Mouse (Mus musculus) spleen, adult 10 weeks (tissue): ENCODE results near the gene AC170998.1. TPM values are rescaled to one million over a fixed set of nuclear protein-coding genes. Genes with fewer than 3 reads are reported as not detected.

Experiments used
- polyA plus RNA-seq: library from polyadenylated mRNA; stranded (reverse); fragments of 350-450 nt; fragmentation: Illumina TruSeq; extraction: RNeasy Lipid Tissue Mini Kit (QIAGEN cat#74804); gene quantifications from one replicate; pipeline ENCODE4 v1.2.3, GENCODE M21; 2015; ENCODE audit warnings: low replicate concordance; ENCODE audit not compliant: insufficient read depth

The AC170998.1 gene
- polyA plus RNA-seq = 3.3 TPM

DNA sequence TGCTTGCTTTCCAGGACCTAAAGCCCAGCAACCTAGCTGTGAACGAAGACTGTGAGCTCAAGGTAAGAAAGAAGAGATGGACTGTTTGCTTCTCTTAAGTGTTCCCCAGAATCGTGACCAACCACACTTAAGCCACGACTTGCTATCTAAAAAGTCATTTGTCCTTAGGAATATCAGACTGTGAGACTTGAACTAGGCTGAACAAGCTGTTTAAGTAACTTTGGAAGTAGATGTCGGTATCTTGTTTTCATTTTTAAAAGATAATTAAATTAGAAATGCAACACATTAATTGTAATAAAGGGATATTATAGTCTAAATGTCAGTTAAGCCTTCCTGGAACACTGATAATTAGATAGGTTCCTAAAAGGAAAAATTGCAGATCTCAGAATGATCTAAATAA, at the start of gene AC170998.1:
TSS of gene AC170998.1 (plus strand) at position 301 of the 400 bp plus-strand sequence.

GRCm38 (mm10) chr17:28689586-28690283, 36.1 kb upstream of the AC170998.1 start, which contains the start of gene Slc26a8:
TSS of gene Slc26a8 (minus strand) at chr17:28690233.

DNA sequence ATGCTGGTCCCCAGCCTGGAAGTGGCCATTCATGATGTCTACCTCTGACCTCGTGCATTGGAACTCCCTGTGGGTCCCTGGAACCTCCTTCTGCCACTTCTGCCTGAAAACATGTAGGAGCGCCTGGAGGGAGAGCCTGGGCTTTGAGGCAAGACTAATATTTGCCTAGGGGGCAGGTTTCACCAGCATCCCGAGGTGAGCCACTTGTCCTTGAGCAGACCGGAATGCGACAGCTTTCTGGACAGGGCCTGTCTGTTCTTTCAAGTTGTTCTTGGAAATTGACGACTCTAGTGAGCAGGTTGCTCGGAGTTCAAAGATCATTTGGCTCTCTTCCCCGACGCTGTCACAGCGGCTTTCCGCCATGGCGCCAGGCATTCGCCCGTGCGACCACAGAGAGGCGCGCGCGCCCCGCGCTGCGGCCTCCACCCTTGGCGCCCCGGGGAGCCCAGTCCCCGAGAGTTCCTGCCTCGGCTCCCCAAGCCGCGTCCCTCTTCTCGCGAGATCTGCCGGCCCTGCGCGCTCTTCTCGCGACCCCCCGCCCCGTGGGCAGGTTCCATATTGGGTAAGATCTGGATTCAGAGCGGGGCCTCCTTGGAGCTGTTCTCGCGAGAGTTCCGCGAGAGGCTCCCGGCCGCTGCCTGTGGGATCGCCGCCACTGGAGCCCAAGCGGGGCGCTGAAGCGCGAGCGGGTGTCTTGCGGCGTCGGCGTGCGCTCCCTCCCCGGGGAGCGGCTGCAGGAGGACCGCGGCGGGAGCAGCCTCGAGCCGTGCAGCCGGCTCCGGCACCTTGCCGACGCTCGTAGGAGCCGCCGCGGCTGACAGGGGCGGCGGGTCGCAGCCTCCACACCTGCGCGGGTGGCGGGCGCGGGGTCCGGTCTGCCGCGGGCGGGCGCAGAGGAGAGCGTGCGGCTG, 34.9 kb upstream of the AC170998.1 start, which contains the start of gene Mapk14:
TSS of gene Mapk14 (plus strand) at position 554 of the 911 bp plus-strand sequence.

GRCm38 (mm10) chr17:28769121-28769874, 43.4 kb downstream of the AC170998.1 start, which contains the start of gene Mapk13:
TSS of gene Mapk13 (plus strand) at chr17:28769297.

Other genes starting within 250 kb of the AC170998.1 start
- gene Fkbp5, start 208.6 kb upstream of the AC170998.1 start, polyA plus RNA-seq = 51.8 TPM
- 0.37 TPM for gene Armc12, start 195.3 kb upstream of the AC170998.1 start, polyA plus RNA-seq
- not detected for gene Clpsl2, start 176.7 kb upstream of the AC170998.1 start, polyA plus RNA-seq
- 5.0 TPM for gene Clps, start 165.3 kb upstream of the AC170998.1 start, polyA plus RNA-seq
- not detected for gene Lhfpl5, start 150.4 kb upstream of the AC170998.1 start, polyA plus RNA-seq
- 186 TPM for gene Srpk1, start 103.4 kb upstream of the AC170998.1 start, polyA plus RNA-seq
- 0.84 TPM for gene Slc26a8, start 35.9 kb upstream of the AC170998.1 start, polyA plus RNA-seq
- gene Mapk14, start 34.8 kb upstream of the AC170998.1 start, polyA plus RNA-seq = 178 TPM
- 1.0 TPM for gene Mapk13, start 43.2 kb downstream of the AC170998.1 start, polyA plus RNA-seq
- 44.6 TPM for gene Brpf3, start 75.0 kb downstream of the AC170998.1 start, polyA plus RNA-seq
- gene Pnpla1, start 132.3 kb downstream of the AC170998.1 start, polyA plus RNA-seq = not detected
- gene 4930539E08Rik, start 189.2 kb downstream of the AC170998.1 start, polyA plus RNA-seq = 0.88 TPM
- gene Pxt1, start 217.8 kb downstream of the AC170998.1 start, polyA plus RNA-seq = not detected
- 83.5 TPM for gene Kctd20, start 225.9 kb downstream of the AC170998.1 start, polyA plus RNA-seq